Mouse (Mus musculus) neural tube, embryonic 12.5 days (tissue): ENCODE results near the gene H2-Q10. TPM values are rescaled to one million over a fixed set of nuclear protein-coding genes. Genes with fewer than 3 reads are reported as not detected.

ENCODE experiments used
- polyA plus RNA-seq: library from polyadenylated mRNA; unstranded; fragments of >200 nt; fragmentation: Nextera tagmentation; extraction: Ambion mirVana; gene quantifications from 2 replicates; pipeline ENCODE4 v1.2.1, GENCODE M21; 2016

The H2-Q10 gene
- polyA plus RNA-seq, 1 experiment from 2014 or later, result 0.27 TPM

Other genes with a start within 250 kb of the H2-Q10 start
- not detected in 2 replicates for gene Gm16181, start 249.3 kb upstream of the H2-Q10 start, polyA plus RNA-seq
- gene Atp6v1g2, start 236.4 kb upstream of the H2-Q10 start, polyA plus RNA-seq, result 26.2 and 28.4 TPM in 2 replicates
- gene Nfkbil1, start 234.3 kb upstream of the H2-Q10 start, polyA plus RNA-seq, result 10.6 and 11.5 TPM in 2 replicates
- 511 and 522 TPM in 2 replicates for gene Ddx39b, start 228.3 kb upstream of the H2-Q10 start, polyA plus RNA-seq
- gene H2-D1, start 207.4 kb upstream of the H2-Q10 start, polyA plus RNA-seq, result 55.7 and 58.8 TPM in 2 replicates
- 0.06 and 0.10 TPM in 2 replicates for gene H2-Q1, start 149.7 kb upstream of the H2-Q10 start, polyA plus RNA-seq
- gene H2-Q2, start 127.8 kb upstream of the H2-Q10 start, polyA plus RNA-seq, result 0.28 and 0.42 TPM in 2 replicates
- gene H2-Q4, start 90.5 kb upstream of the H2-Q10 start, polyA plus RNA-seq, result 2.7 and 3.2 TPM in 2 replicates
- 0.48 and 0.64 TPM in 2 replicates for gene H2-Q6, start 45.2 kb upstream of the H2-Q10 start, polyA plus RNA-seq
- gene H2-Q7, start 30.9 kb upstream of the H2-Q10 start, polyA plus RNA-seq, result 6.5 and 6.8 TPM in 2 replicates
- not detected in 2 replicates for gene Pou5f1, start 35.9 kb downstream of the H2-Q10 start, polyA plus RNA-seq
- 34.1 and 35.1 TPM in 2 replicates for gene Tcf19, start 46.7 kb downstream of the H2-Q10 start, polyA plus RNA-seq
- 12.9 and 13.1 TPM in 2 replicates for gene Cchcr1, start 47.0 kb downstream of the H2-Q10 start, polyA plus RNA-seq
- gene Psors1c2, start 63.1 kb downstream of the H2-Q10 start, polyA plus RNA-seq, result 0.91 and 1.4 TPM in 2 replicates
- gene Cdsn, start 82.0 kb downstream of the H2-Q10 start, polyA plus RNA-seq, result not detected in 2 replicates
- gene 2300002M23Rik, start 97.4 kb downstream of the H2-Q10 start, polyA plus RNA-seq, result not detected in 2 replicates
- not detected in 2 replicates for gene Sfta2, start 131.5 kb downstream of the H2-Q10 start, polyA plus RNA-seq
- not detected in 2 replicates for gene Gm9573, start 156.5 kb downstream of the H2-Q10 start, polyA plus RNA-seq
- gene Mucl3, start 173.6 kb downstream of the H2-Q10 start, polyA plus RNA-seq, result 0.10 TPM in 1 of 2 replicates, not detected in the other
- 14.9 and 15.2 TPM in 2 replicates for gene Vars2, start 197.5 kb downstream of the H2-Q10 start, polyA plus RNA-seq
- gene Gtf2h4, start 203.7 kb downstream of the H2-Q10 start, polyA plus RNA-seq, result 35.8 and 36.9 TPM in 2 replicates
- gene Ddr1, start 234.5 kb downstream of the H2-Q10 start, polyA plus RNA-seq, result 170 and 172 TPM in 2 replicates